Mouse (Mus musculus): ENCODE measurements around the gene Phc2. TPM values are rescaled to one million over a fixed set of nuclear protein-coding genes. Genes with fewer than 3 reads are reported as not detected.

The Phc2 gene
- polyA plus RNA-seq, 1 experiment from 2014 or later, result 81.6 TPM

GRCm38 (mm10) chr4:128670566-128671191, 16.2 kb downstream of the Phc2 start:
- Histone ChIP-seq H3K9me3 (no peaks in the 10 kb centered on the region), H3K27me3 (no peaks in the 10 kb centered on the region), H3K27ac (peak overlapping the region; percentile 96), H3K4me1 (replicated peaks) (peaks cover 28% of the 10 kb centered on the region), H3K4me2 (peak overlapping the region; percentile 42), H3K4me3 (replicated peaks) (no peak overlapping the region), H3K36me3 (no peaks in the 10 kb centered on the region), H3K9ac (replicated peaks) (no peak overlapping the region; the same call in 1 of the 2 replicates)
- WGBS, result 8% methylated on average over 11 of the region's 11 CpGs
- peak; percentile 71 for ATAC-seq (ENCODE audit: insufficient number of reproducible peaks, insufficient read depth, low FRiP score, low TSS enrichment, low read depth)

DNA sequence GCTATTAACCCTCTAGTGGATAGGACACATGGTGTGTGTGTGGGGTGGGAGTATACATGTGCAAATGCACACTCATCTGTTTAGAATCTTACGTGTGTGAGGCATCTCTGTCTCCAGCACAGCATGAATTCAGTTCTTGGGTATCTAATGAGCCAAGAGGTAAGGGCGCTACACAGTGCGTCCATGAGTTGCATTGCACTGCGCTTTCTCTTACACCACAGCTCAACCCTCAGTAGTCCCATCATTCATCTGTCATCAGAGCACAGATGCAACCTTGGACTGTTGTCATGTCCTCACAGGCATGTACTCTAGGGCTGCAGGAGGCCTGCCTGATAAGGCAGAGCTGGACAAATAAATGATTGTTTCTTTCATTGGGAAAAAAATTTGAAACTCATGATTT, 18.0 kb downstream of the Phc2 start:
- peaks cover 28% of the 10 kb centered on the region for H3K4me1 ChIP-seq (replicated peaks)
- no peak overlapping the region for H3K4me2 ChIP-seq
- no peak overlapping the region for H3K9ac ChIP-seq (replicated peaks)
- no peaks in the 10 kb centered on the region for H3K9me3 ChIP-seq
- no peak; the same call in 1 of the 2 replicates for ATAC-seq (ENCODE audit: insufficient number of reproducible peaks, insufficient read depth, low FRiP score, low TSS enrichment, low read depth)
- H3K4me3 ChIP-seq (replicated peaks), result no peak overlapping the region
- 0 out of 2 replicates have a peak overlapping the region, but pooled peaks have one; percentile 4 for H3K27ac ChIP-seq
- WGBS, result 95% methylated on average over 4 of the region's 4 CpGs
- H3K27me3 ChIP-seq, result no peaks in the 10 kb centered on the region
- H3K36me3 ChIP-seq, result no peaks in the 10 kb centered on the region

DNA sequence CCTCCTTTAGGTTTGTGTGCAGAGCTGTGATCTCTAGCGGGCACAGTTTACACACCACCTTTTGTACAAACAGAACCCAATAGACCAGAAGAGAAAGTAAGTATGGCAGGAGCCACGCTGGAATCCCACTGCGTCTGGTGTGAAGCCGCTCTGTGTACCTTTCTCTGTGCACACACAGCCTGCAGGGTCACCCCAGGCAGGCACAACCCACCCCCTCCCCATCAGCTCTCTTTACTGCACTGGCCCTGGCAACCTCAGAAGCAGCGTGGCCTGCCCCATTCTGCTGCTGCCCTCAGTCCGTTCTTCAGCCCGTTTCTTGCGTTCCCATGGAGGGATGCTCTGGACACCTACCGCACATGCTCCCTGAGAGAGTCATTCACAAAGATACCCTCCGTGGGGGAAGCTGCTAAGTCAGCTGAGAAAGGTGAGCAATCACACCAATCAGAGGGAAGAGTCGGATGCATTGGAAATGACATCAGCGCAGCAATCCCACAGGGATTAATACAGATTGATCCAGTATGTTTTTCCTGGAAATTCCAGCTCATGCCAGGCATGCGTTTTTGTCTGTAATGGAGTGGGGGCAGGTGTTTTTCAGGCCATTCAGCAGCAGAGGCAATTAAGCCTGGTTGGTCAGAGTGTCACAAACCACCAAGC, 24.2 kb downstream of the Phc2 start:
- Histone ChIP-seq H3K4me3 (replicated peaks) (no peak overlapping the region), H3K9me3 (no peaks in the 10 kb centered on the region), H3K27me3 (no peaks in the 10 kb centered on the region), H3K36me3 (no peaks in the 10 kb centered on the region), H3K4me1 (replicated peaks) (peaks cover 40% of the 10 kb centered on the region), H3K4me2 (peak overlapping the region; percentile 32), H3K27ac (peak overlapping the region; percentile 80), H3K9ac (replicated peaks) (peak overlapping the region; percentile 23; the same call in 1 of the 2 replicates)
- no peak for ATAC-seq (ENCODE audit: insufficient number of reproducible peaks, insufficient read depth, low FRiP score, low TSS enrichment, low read depth)
- 49% methylated on average over 13 of the region's 13 CpGs for WGBS

- ATAC-seq (ENCODE audit: insufficient number of reproducible peaks, insufficient read depth, low FRiP score, low TSS enrichment, low read depth), result no peak
- no peaks in the 10 kb centered on the region for H3K9me3 ChIP-seq
- H3K27ac ChIP-seq, result no peak overlapping the region
- H3K4me2 ChIP-seq, result no peak overlapping the region
- H3K4me3 ChIP-seq (replicated peaks), result no peak overlapping the region
- H3K36me3 ChIP-seq, result no peaks in the 10 kb centered on the region
- H3K9ac ChIP-seq (replicated peaks), result peak overlapping the region; percentile 2; the same call in 1 of the 2 replicates
- WGBS, result 59% methylated on average over 8 of the region's 8 CpGs
- no peaks in the 10 kb centered on the region for H3K27me3 ChIP-seq
- H3K4me1 ChIP-seq (replicated peaks), result peaks cover 47% of the 10 kb centered on the region
These were observed 26.6 kb downstream of the Phc2 start for GRCm38 (mm10) chr4:128681126-128681525.

DNA sequence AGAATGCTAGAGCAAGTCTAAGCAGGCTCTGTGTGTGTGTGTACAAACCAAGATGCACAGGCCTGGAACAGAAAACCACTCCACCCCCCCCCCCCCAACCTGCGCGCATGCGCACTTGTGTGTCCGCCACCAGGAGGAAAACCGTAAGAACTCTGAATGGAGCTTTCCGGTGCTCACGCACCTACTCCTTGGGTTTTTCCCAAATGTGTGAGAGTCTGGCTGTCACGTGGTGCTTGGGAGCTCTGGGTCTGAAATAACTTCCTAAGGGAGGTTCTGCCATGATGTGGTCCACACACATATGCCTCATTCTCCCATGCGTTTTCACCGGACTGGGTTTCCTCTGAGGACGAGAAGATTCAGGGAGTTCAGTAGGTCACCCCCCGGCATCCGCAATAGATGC, 27.8 kb downstream of the Phc2 start:
- H3K4me2 ChIP-seq, result no peak overlapping the region
- no peak overlapping the region for H3K9ac ChIP-seq (replicated peaks)
- 92% methylated on average over 13 of the region's 13 CpGs for WGBS
- no peak overlapping the region for H3K4me3 ChIP-seq (replicated peaks)
- peaks cover 47% of the 10 kb centered on the region for H3K4me1 ChIP-seq (replicated peaks)
- peaks cover 1% of the 10 kb centered on the region; the same call in 1 of the 2 replicates for H3K9me3 ChIP-seq
- ATAC-seq (ENCODE audit: insufficient number of reproducible peaks, insufficient read depth, low FRiP score, low TSS enrichment, low read depth), result no peak
- H3K27ac ChIP-seq, result no peak overlapping the region
- H3K36me3 ChIP-seq, result no peaks in the 10 kb centered on the region
- no peaks in the 10 kb centered on the region for H3K27me3 ChIP-seq

DNA sequence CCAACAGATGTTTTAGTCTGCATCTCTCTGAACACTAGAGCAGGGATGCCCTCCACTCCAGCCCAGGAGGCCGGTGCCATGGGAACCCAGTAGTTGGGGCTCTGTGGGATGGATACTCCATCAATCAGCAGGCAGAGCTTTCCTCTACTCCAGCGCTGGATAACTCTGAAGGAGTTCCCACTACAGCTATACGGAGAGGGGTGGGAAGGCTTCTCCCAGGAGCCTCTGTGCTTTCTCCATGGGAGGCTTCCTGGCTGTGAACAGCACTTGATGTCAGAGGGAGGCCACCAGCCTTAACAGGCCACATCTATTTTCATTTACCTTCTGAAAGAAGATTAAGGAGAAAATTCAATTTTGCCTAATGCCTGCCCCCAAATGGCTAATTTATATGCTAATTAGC, 29.2 kb downstream of the Phc2 start:
- H3K4me3 ChIP-seq (replicated peaks), result no peak overlapping the region
- H3K4me2 ChIP-seq, result no peak overlapping the region
- no peaks in the 10 kb centered on the region for H3K36me3 ChIP-seq
- no peaks in the 10 kb centered on the region for H3K27me3 ChIP-seq
- no peak overlapping the region for H3K27ac ChIP-seq
- 54% methylated on average over 3 of the region's 3 CpGs for WGBS
- no peak for ATAC-seq (ENCODE audit: insufficient number of reproducible peaks, insufficient read depth, low FRiP score, low TSS enrichment, low read depth)
- H3K9ac ChIP-seq (replicated peaks), result no peak overlapping the region
- peaks cover 6% of the 10 kb centered on the region; the same call in 1 of the 2 replicates for H3K9me3 ChIP-seq
- peaks cover 48% of the 10 kb centered on the region for H3K4me1 ChIP-seq (replicated peaks)

GRCm38 (mm10) chr4:128684108-128684507, 29.6 kb downstream of the Phc2 start:
- no peak overlapping the region for H3K4me2 ChIP-seq
- H3K36me3 ChIP-seq, result no peaks in the 10 kb centered on the region
- H3K9me3 ChIP-seq, result peaks cover 6% of the 10 kb centered on the region; the same call in 1 of the 2 replicates
- no peak for ATAC-seq (ENCODE audit: insufficient number of reproducible peaks, insufficient read depth, low FRiP score, low TSS enrichment, low read depth)
- no peak overlapping the region for H3K4me3 ChIP-seq (replicated peaks)
- H3K27ac ChIP-seq, result no peak overlapping the region
- peaks cover 48% of the 10 kb centered on the region for H3K4me1 ChIP-seq (replicated peaks)
- H3K27me3 ChIP-seq, result no peaks in the 10 kb centered on the region
- 85% methylated on average over 11 of the region's 11 CpGs for WGBS
- H3K9ac ChIP-seq (replicated peaks), result no peak overlapping the region

DNA sequence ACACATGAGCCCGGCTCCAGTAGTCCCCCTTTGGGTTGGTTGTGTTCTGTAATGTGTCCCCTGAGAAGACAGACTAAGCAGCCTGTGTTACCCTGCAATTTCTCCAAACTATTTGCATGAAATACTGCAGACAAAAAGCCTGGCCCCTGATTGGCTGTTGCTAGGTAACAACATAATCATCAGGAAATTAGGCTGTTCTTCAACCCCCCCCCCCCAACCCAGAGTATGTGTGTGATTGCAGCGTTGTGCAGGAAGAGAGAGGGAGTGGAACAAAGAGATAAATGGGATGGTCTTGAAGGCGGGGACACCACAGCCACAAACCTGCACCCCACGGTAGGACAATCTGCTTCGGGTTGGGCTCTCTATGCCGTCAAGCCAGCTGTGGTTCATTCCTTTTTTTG, 34.0 kb downstream of the Phc2 start:
- no peak overlapping the region for H3K4me2 ChIP-seq
- H3K27me3 ChIP-seq, result no peaks in the 10 kb centered on the region
- H3K4me1 ChIP-seq (replicated peaks), result peaks cover 65% of the 10 kb centered on the region
- WGBS, result 46% methylated on average over 6 of the region's 6 CpGs
- H3K9ac ChIP-seq (replicated peaks), result no peak overlapping the region
- no peak overlapping the region for H3K4me3 ChIP-seq (replicated peaks)
- peak overlapping the region; percentile 36; the same call in 1 of the 2 replicates for H3K27ac ChIP-seq
- ATAC-seq (ENCODE audit: insufficient number of reproducible peaks, insufficient read depth, low FRiP score, low TSS enrichment, low read depth), result no peak
- peaks cover 6% of the 10 kb centered on the region; the same call in 1 of the 2 replicates for H3K9me3 ChIP-seq
- H3K36me3 ChIP-seq, result no peaks in the 10 kb centered on the region

DNA sequence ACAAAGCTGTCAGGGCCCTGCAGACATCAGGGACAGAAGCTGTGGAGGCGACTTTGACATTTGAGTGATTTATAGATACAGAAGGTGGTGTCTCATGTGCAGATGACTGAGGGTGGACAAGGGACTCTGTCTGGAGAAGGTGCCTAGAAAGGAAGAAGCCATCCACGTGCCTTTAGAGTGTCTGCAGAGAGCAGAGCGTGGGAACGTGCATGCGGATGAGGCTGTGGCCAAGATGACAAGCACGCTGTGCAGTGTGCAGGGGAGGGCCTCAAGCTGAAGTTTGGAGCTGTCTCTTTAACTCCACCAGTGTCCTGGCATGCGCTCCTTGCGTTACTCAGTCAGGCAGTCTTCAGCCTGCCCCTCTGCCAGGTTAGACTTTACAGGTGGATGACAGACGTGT, 34.5 kb downstream of the Phc2 start:
- 0 out of 2 replicates have a peak overlapping the region, but pooled peaks have one; percentile 53 for H3K27ac ChIP-seq
- no peaks in the 10 kb centered on the region for H3K27me3 ChIP-seq
- H3K9me3 ChIP-seq, result peaks cover 6% of the 10 kb centered on the region; the same call in 1 of the 2 replicates
- no peak for ATAC-seq (ENCODE audit: insufficient number of reproducible peaks, insufficient read depth, low FRiP score, low TSS enrichment, low read depth)
- H3K9ac ChIP-seq (replicated peaks), result no peak overlapping the region
- peaks cover 65% of the 10 kb centered on the region for H3K4me1 ChIP-seq (replicated peaks)
- WGBS, result 74% methylated on average over 9 of the region's 9 CpGs
- H3K4me2 ChIP-seq, result peak overlapping the region; percentile 2; the same call in 1 of the 2 replicates
- no peak overlapping the region for H3K4me3 ChIP-seq (replicated peaks)
- H3K36me3 ChIP-seq, result no peaks in the 10 kb centered on the region

GRCm38 (mm10) chr4:128689739-128690304, 35.3 kb downstream of the Phc2 start:
- H3K36me3 ChIP-seq, result no peaks in the 10 kb centered on the region
- 50% methylated on average over 6 of the region's 6 CpGs for WGBS
- peaks cover 69% of the 10 kb centered on the region for H3K4me1 ChIP-seq (replicated peaks)
- H3K27me3 ChIP-seq, result no peaks in the 10 kb centered on the region
- H3K4me3 ChIP-seq (replicated peaks), result no peak overlapping the region
- H3K27ac ChIP-seq, result peak overlapping the region; percentile 86; the same call in 1 of the 2 replicates
- H3K9ac ChIP-seq (replicated peaks), result no peak overlapping the region
- H3K4me2 ChIP-seq, result no peak overlapping the region
- H3K9me3 ChIP-seq, result peaks cover 6% of the 10 kb centered on the region; the same call in 1 of the 2 replicates
- ATAC-seq (ENCODE audit: insufficient number of reproducible peaks, insufficient read depth, low FRiP score, low TSS enrichment, low read depth), result no peak

DNA sequence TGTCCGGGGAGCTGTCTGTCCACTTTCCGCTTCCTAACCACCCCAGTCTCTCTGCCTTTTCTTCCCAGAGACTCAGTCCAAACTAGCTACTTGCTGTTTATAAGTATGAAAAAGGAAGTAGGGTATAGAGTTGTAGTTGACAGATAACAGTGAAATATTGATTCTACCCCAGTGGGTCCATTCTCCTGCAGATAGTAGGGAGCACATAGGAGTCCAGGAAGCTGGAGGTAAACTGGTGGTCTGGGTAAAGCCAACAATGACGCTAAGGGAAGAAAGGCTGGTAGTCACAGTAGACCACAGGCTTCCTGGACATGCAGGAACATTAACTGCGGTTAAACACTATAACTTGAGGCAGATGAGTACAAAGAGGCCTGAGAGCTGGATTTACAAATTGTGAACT, 36.7 kb downstream of the Phc2 start:
- Histone ChIP-seq H3K27me3 (no peaks in the 10 kb centered on the region), H3K9ac (replicated peaks) (no peak overlapping the region), H3K4me1 (replicated peaks) (peaks cover 83% of the 10 kb centered on the region), H3K4me3 (replicated peaks) (no peak overlapping the region), H3K4me2 (no peak overlapping the region), H3K27ac (peak overlapping the region; percentile 86), H3K9me3 (peaks cover 6% of the 10 kb centered on the region; the same call in 1 of the 2 replicates), H3K36me3 (no peaks in the 10 kb centered on the region)
- no peak for ATAC-seq (ENCODE audit: insufficient number of reproducible peaks, insufficient read depth, low FRiP score, low TSS enrichment, low read depth)
- 85% methylated on average over 4 of the region's 4 CpGs for WGBS

Measured in limb, embryonic 12.5 days (tissue).